In genomic region chr14:77248426-77248825, GRCm38 (mm10) we compare ENCODE assay signal across 21 mouse cellular contexts.
DNase-seq lines count a peak whose midpoint lies in the region; ATAC-seq and TF ChIP-seq lines count a peak whose summit lies in the region.
"Had no signal": no experiment of that assay in that cellular context is flagged by ENCODE, and none has a peak within 500 bp of the region (broad histone marks: within the 10 kb centered on the region; RNA-seq: fewer than 3 reads in every experiment).

No protein-coding gene starts in this region.

- DNase-seq in cerebellum, postnatal 4 days (ENCODE audit: low spot score in 2 of 2) = no peak
- DNase-seq in frontal cortex, adult 2 months (ENCODE audit: extremely low spot score in 1 of 2, low spot score in 1 of 2) = peak; percentile 4 to 51
- DNase-seq in frontal cortex, postnatal 10 days (ENCODE audit: low spot score in 2 of 2) = no peak
- DNase-seq in lung, postnatal 0 days (ENCODE audit: low spot score) = peak; percentile 41
- no peak for DNase-seq in lung, postnatal 36 days
- DNase-seq in right cerebral cortex, postnatal 36 days (ENCODE audit: low spot score in 2 of 2) = peak; percentile 11 to 26
- no peak for DNase-seq in adrenal gland, adult 18-20 months (ENCODE audit: low spot score in 2 of 2)
- DNase-seq: adrenal gland, postnatal 25 days; cerebellum, postnatal 14 days; gastrocnemius, postnatal 10 days; heart, adult 2 months; thymus, postnatal 36 days had no signal

- no peak overlapping the region for H3K9ac ChIP-seq in lung, postnatal 0 days (replicated peaks; ENCODE audit: low read depth)
- H3K9ac ChIP-seq: heart, embryonic 15.5 days; hindbrain, embryonic 12.5 days; kidney, embryonic 15.5 days; limb, embryonic 13.5 days; liver, embryonic 14.5 days had no signal

- no peaks in the 10 kb centered on the region for H3K4me1 ChIP-seq in lung, postnatal 0 days (ENCODE audit: insufficient read depth, low read depth, low read length)
- H3K4me1 ChIP-seq: heart, embryonic 15.5 days; megakaryocyte, embryonic 14.5 days had no signal

- 0 out of 2 replicates have a peak, but pooled peaks have one; percentile 22 for ATAC-seq in cerebellum, adult (ENCODE audit: insufficient number of reproducible peaks, low FRiP score, low TSS enrichment)
- no peak for ATAC-seq in lung, postnatal 0 days
- ATAC-seq: midbrain, embryonic 16.5 days had no signal

- H3K27ac ChIP-seq in lung, postnatal 0 days (ENCODE audit: low read length) = no peak overlapping the region
- H3K27ac ChIP-seq: forebrain, embryonic 10.5 days; heart, adult 2 months; heart, embryonic 15.5 days; hindbrain, embryonic 12.5 days; kidney, embryonic 15.5 days; limb, embryonic 13.5 days; liver, embryonic 14.5 days had no signal

- TF ChIP-seq CTCF in lung, postnatal 0 days (IDR thresholded peaks at IDR 0.05) = no peak

- WGBS in lung, postnatal 0 days = 74% methylated on average over 5 of the region's 5 CpGs

- H3K9me3 ChIP-seq in lung, postnatal 0 days (ENCODE audit: low read length) = no peaks in the 10 kb centered on the region
- H3K9me3 ChIP-seq: heart, embryonic 15.5 days; kidney, embryonic 15.5 days had no signal

- H3K27me3 ChIP-seq in lung, postnatal 0 days (replicated peaks; ENCODE audit: insufficient read depth, low read length) = no peaks in the 10 kb centered on the region
- H3K27me3 ChIP-seq: heart, embryonic 15.5 days; hindbrain, embryonic 12.5 days; kidney, embryonic 15.5 days; limb, embryonic 13.5 days had no signal

- no peaks in the 10 kb centered on the region for H3K36me3 ChIP-seq in lung, postnatal 0 days (ENCODE audit: insufficient read depth, low read length)
- H3K36me3 ChIP-seq: forebrain, embryonic 10.5 days; heart, embryonic 15.5 days; hindbrain, embryonic 12.5 days; kidney, embryonic 15.5 days; limb, embryonic 13.5 days had no signal

- no peak overlapping the region for H3K4me3 ChIP-seq in lung, postnatal 0 days (ENCODE audit: low read depth, low read length)
- H3K4me3 ChIP-seq: forebrain, embryonic 10.5 days; heart, adult 2 months; heart, embryonic 15.5 days; hindbrain, embryonic 12.5 days; kidney, embryonic 15.5 days; limb, embryonic 13.5 days; megakaryocyte, embryonic 14.5 days had no signal

- no peak for TF ChIP-seq EP300 in lung, postnatal 0 days (IDR thresholded peaks at IDR 0.05)

- no peak overlapping the region for H3K4me2 ChIP-seq in lung, postnatal 0 days (replicated peaks; ENCODE audit: low read depth, low read length)
- H3K4me2 ChIP-seq: heart, embryonic 15.5 days; hindbrain, embryonic 12.5 days; kidney, embryonic 15.5 days; limb, embryonic 13.5 days had no signal

Comparison
In these comparisons a context has a peak if more than half of its experiments do, and no peak if none do; other contexts are left out.
1. DNase-seq: peak in frontal cortex, adult 2 months (2 of 2), lung, postnatal 0 days (single experiment) and right cerebral cortex, postnatal 36 days (2 of 2); none in cerebellum, postnatal 4 days (0 of 2), frontal cortex, postnatal 10 days (0 of 2), lung, postnatal 36 days (single experiment) and adrenal gland, adult 18-20 months (0 of 2).